Mouse (Mus musculus) mouse trophoblast stem cell (cell line): ENCODE measurements at regions not wholly inside any gene's neighbourhood (a gene's known extent, or its start where the extent isn't known, plus 50 kb on each side); places are given as distances from the start of the nearest gene placed in this dataset.

Source experiments
- in situ Hi-C, 2 experiments: fragments of 300-500 bp; cut with MseI, MboI; formaldehyde crosslinking; loops; 2 replicates in 1 of 2; 3 replicates in 1 of 2; pipeline ENCODE4 v1.15.1; 2025

- in situ Hi-C loops, result no loop called here
Observed at GRCm38 (mm10) chr4:9011952-9012351, 773.1 kb upstream of the Car8 start.

- in situ Hi-C loops, result no loop called here
Observed at GRCm38 (mm10) chr4:9011129-9011518, 772.3 kb upstream of the Car8 start.

GRCm38 (mm10) chr4:9010381-9011128 is 771.7 kb upstream of the Car8 start:
- in situ Hi-C loops, result no loop called here

GRCm38 (mm10) chr4:9009656-9010055 is 770.8 kb upstream of the Car8 start:
- in situ Hi-C loops, result no loop called here

- in situ Hi-C loops, result no loop called here
Observed at GRCm38 (mm10) chr4:9005938-9006626, 767.2 kb upstream of the Car8 start.

GRCm38 (mm10) chr4:9003891-9004290 is 765.0 kb upstream of the Car8 start:
- in situ Hi-C loops, result no loop called here

GRCm38 (mm10) chr4:9002380-9002779 is 763.5 kb upstream of the Car8 start:
- in situ Hi-C loops, result no loop called here

GRCm38 (mm10) chr4:8998606-8999005 is 759.8 kb upstream of the Car8 start:
- in situ Hi-C loops, result no loop called here

GRCm38 (mm10) chr4:8992171-8992570 is 753.3 kb upstream of the Car8 start:
- in situ Hi-C loops, result no loop called here

- in situ Hi-C loops, result no loop called here
Observed at GRCm38 (mm10) chr4:8990551-8990950, 751.7 kb upstream of the Car8 start.

GRCm38 (mm10) chr4:8989614-8990013 is 750.8 kb upstream of the Car8 start:
- in situ Hi-C loops, result no loop called here

GRCm38 (mm10) chr4:8989110-8989509 is 750.3 kb upstream of the Car8 start:
- in situ Hi-C loops, result no loop called here

GRCm38 (mm10) chr4:8988345-8988733 is 749.5 kb upstream of the Car8 start:
- in situ Hi-C loops, result no loop called here

- in situ Hi-C loops, result no loop called here
Observed at GRCm38 (mm10) chr4:8987544-8988344, 748.9 kb upstream of the Car8 start.

- in situ Hi-C loops, result no loop called here
Observed at GRCm38 (mm10) chr4:8986394-8987091, 747.7 kb upstream of the Car8 start.

- in situ Hi-C loops, result no loop called here
Observed at GRCm38 (mm10) chr4:8984059-8984606, 745.3 kb upstream of the Car8 start.

GRCm38 (mm10) chr4:8978949-8979348 is 740.1 kb upstream of the Car8 start:
- in situ Hi-C loops, result no loop called here

GRCm38 (mm10) chr4:8969951-8970455 is 731.2 kb upstream of the Car8 start:
- in situ Hi-C loops, result no loop called here

GRCm38 (mm10) chr4:8968741-8969140 is 729.9 kb upstream of the Car8 start:
- in situ Hi-C loops, result no loop called here

GRCm38 (mm10) chr4:8967986-8968385 is 729.1 kb upstream of the Car8 start:
- in situ Hi-C loops, result no loop called here

GRCm38 (mm10) chr4:8965563-8965962 is 726.7 kb upstream of the Car8 start:
- in situ Hi-C loops, result no loop called here
